Mouse (Mus musculus) heart, postnatal 0 days (tissue): ENCODE measurements around the gene Urb1.

Source experiments
- CTCF ChIP-seq: IDR thresholded peaks from 2 replicates; pipeline ENCODE4 v1.5.1; 2016; ENCODE audit warnings: antibody characterized with exemption, control low read depth, low read depth
- EP300 ChIP-seq: IDR thresholded peaks from 2 replicates; pipeline ENCODE4 v1.6.1; 2016; ENCODE audit warnings: antibody characterized with exemption, low read depth

GRCm38 (mm10) chr16:90753386-90753941 lies 56.7 kb downstream of the Urb1 start:
- TF ChIP-seq CTCF: no peak
- TF ChIP-seq EP300: no peak
